Mouse (Mus musculus) forebrain, embryonic 16.5 days (tissue): ENCODE measurements around the gene Tanc1. TPM values are rescaled to one million over a fixed set of nuclear protein-coding genes. Genes with fewer than 3 reads are reported as not detected.

Experiments used
- ATAC-seq: fragments of 200-750 bp; cut with Nextera tagmentation; 2 replicates; pipeline ENCODE4 v1.8.0; 2017; ENCODE audit warnings: mild to moderate bottlenecking, moderate library complexity
- H3K27ac ChIP-seq: fragments of 300-500 bp; sonication (generic); 2 replicates; pipeline ENCODE4 v1.5.1; 2014; ENCODE audit warnings: low read length, control low read depth
- H3K27me3 ChIP-seq: fragments of 300-500 bp; sonication (generic); replicated peaks from 2 replicates; pipeline ENCODE4 v1.6.1; 2014; ENCODE audit warnings: low read length; ENCODE audit not compliant: control insufficient read depth, insufficient read depth
- H3K36me3 ChIP-seq: fragments of 300-500 bp; sonication (generic); 2 replicates; pipeline ENCODE4 v1.6.1; 2014; ENCODE audit not compliant: control insufficient read depth, insufficient read depth
- H3K4me1 ChIP-seq: fragments of 300-500 bp; sonication (generic); replicated peaks from 2 replicates; pipeline ENCODE4 v1.6.1; 2014; ENCODE audit warnings: low read length; ENCODE audit not compliant: control insufficient read depth, insufficient read depth
- H3K4me2 ChIP-seq: fragments of 300-500 bp; sonication (generic); 2 replicates; pipeline ENCODE4 v1.6.1; 2014; ENCODE audit warnings: mild to moderate bottlenecking, low read length, control low read depth
- H3K4me3 ChIP-seq: fragments of 300-500 bp; sonication (generic); replicated peaks from 2 replicates; pipeline ENCODE4 v1.5.1; 2014; ENCODE audit warnings: mild to moderate bottlenecking, low read length, control low read depth
- H3K9ac ChIP-seq: fragments of 300-500 bp; sonication (generic); replicated peaks from 2 replicates; pipeline ENCODE4 v1.6.1; 2014; ENCODE audit warnings: low read depth, low read length, control low read depth
- H3K9me3 ChIP-seq: fragments of 300-500 bp; sonication (generic); 2 replicates; pipeline ENCODE4 v1.6.1; 2016; ENCODE audit warnings: low read length; ENCODE audit not compliant: control insufficient read depth
- WGBS: fragments of 180-500 bp; shearing (Covaris S2); extraction: QIAGEN DNeasy Blood & Tissue Kit; methylation state at CpG from one replicate; pipeline ENCODE4 v1.1.7; 2014; 5-methylcytosine and 5-hydroxymethylcytosine counted together
- polyA plus RNA-seq: library from polyadenylated mRNA; unstranded; fragments of >200 nt; fragmentation: Nextera tagmentation; extraction: Ambion mirVana; gene quantifications from 2 replicates; pipeline ENCODE4 v1.2.1, GENCODE M21; 2015

Gene Tanc1
- polyA plus RNA-seq, 1 experiment from 2014 or later, result 10.7 TPM

- Histone ChIP-seq H3K4me2 (no peak overlapping the region), H3K4me3 (no peak overlapping the region), H3K9ac (no peak overlapping the region), H3K27me3 (no peaks in the 10 kb centered on the region), H3K36me3 (peaks cover 2% of the 10 kb centered on the region; the same call in 1 of the 2 replicates), H3K9me3 (no peaks in the 10 kb centered on the region), H3K27ac (no peak overlapping the region), H3K4me1 (peaks cover 12% of the 10 kb centered on the region)
- ATAC-seq, result no peak
- WGBS, result 84% methylated on average over 1 of the region's 1 CpGs
Observed at GRCm38 (mm10) chr2:59812641-59813040, 200.8 kb downstream of the Tanc1 start.

GRCm38 (mm10) chr2:59813457-59813856 is 201.6 kb downstream of the Tanc1 start:
- Histone ChIP-seq H3K9me3 (no peaks in the 10 kb centered on the region), H3K9ac (no peak overlapping the region), H3K27ac (no peak overlapping the region), H3K4me1 (peaks cover 12% of the 10 kb centered on the region), H3K4me2 (no peak overlapping the region), H3K27me3 (no peaks in the 10 kb centered on the region), H3K36me3 (peaks cover 2% of the 10 kb centered on the region; the same call in 1 of the 2 replicates), H3K4me3 (no peak overlapping the region)
- ATAC-seq, result peak; percentile 45; the same call in 1 of the 2 replicates
- WGBS, result 76% methylated on average over 13 of the region's 13 CpGs

DNA sequence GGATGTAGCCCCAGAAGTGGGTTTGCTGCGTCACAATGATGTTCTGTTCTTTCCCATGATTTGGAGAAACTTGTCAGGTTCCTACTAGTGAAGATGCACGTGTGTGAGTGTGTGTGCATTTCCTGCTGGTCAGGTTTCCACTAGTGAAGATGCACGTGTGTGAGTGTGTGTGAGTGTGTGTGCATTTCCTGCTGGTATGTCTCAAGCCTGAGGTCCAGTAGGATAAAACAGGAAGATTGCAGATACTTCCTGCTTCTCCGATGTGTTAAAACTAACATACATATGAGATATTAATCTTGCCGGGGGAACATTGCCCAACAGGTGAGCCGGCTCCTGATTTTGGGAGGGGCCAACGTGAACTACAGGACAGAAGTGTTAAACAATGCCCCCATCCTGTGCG is 203.2 kb downstream of the Tanc1 start:
- H3K27ac ChIP-seq, result no peak overlapping the region
- peaks cover 10% of the 10 kb centered on the region for H3K4me1 ChIP-seq
- no peak overlapping the region for H3K4me2 ChIP-seq
- H3K9ac ChIP-seq, result no peak overlapping the region
- H3K27me3 ChIP-seq, result no peaks in the 10 kb centered on the region
- no peaks in the 10 kb centered on the region for H3K9me3 ChIP-seq
- H3K4me3 ChIP-seq, result no peak overlapping the region
- WGBS, result 93% methylated on average over 8 of the region's 8 CpGs
- ATAC-seq, result no peak
- no peaks in the 10 kb centered on the region for H3K36me3 ChIP-seq

DNA sequence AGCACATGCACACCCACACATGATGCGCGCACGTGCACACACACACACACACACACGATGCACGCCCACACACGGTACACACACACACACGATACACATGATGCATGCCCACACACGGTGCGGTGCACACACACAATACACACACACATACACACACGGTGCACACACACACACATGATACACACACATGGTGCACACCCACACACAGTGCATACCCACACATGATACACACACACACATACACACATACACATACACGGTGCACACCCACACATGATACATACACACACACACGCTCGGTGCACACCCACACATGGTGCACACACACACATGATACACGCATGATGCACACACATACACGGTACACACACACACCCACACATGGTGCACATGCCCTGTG is 206.8 kb downstream of the Tanc1 start:
- Histone ChIP-seq H3K27me3 (no peaks in the 10 kb centered on the region), H3K4me1 (no peaks in the 10 kb centered on the region), H3K4me3 (no peak overlapping the region), H3K9me3 (no peaks in the 10 kb centered on the region), H3K4me2 (no peak overlapping the region), H3K36me3 (no peaks in the 10 kb centered on the region), H3K9ac (no peak overlapping the region), H3K27ac (no peak overlapping the region)
- WGBS, result 97% methylated on average over 15 of the region's 15 CpGs
- ATAC-seq, result peak; percentile 32; the same call in 1 of the 2 replicates

- peak; percentile 49 for ATAC-seq
- H3K4me1 ChIP-seq, result no peaks in the 10 kb centered on the region
- H3K27me3 ChIP-seq, result no peaks in the 10 kb centered on the region
- no peak overlapping the region for H3K9ac ChIP-seq
- 57% methylated on average over 6 of the region's 6 CpGs for WGBS
- no peaks in the 10 kb centered on the region for H3K9me3 ChIP-seq
- no peak overlapping the region for H3K4me2 ChIP-seq
- no peak overlapping the region for H3K4me3 ChIP-seq
- no peak overlapping the region for H3K27ac ChIP-seq
- no peaks in the 10 kb centered on the region for H3K36me3 ChIP-seq
Observed at GRCm38 (mm10) chr2:59819415-59819814, 207.6 kb downstream of the Tanc1 start.

GRCm38 (mm10) chr2:59820088-59820487 is 208.2 kb downstream of the Tanc1 start:
- H3K36me3 ChIP-seq, result no peaks in the 10 kb centered on the region
- no peaks in the 10 kb centered on the region for H3K27me3 ChIP-seq
- H3K9me3 ChIP-seq, result no peaks in the 10 kb centered on the region
- no peaks in the 10 kb centered on the region for H3K4me1 ChIP-seq
- H3K9ac ChIP-seq, result no peak overlapping the region
- ATAC-seq, result no peak
- 52% methylated on average over 15 of the region's 15 CpGs for WGBS
- no peak overlapping the region for H3K4me3 ChIP-seq
- H3K27ac ChIP-seq, result no peak overlapping the region
- H3K4me2 ChIP-seq, result no peak overlapping the region

- H3K9ac ChIP-seq, result no peak overlapping the region
- WGBS, result 86% methylated on average over 2 of the region's 2 CpGs
- H3K36me3 ChIP-seq, result no peaks in the 10 kb centered on the region
- no peaks in the 10 kb centered on the region for H3K4me1 ChIP-seq
- H3K4me3 ChIP-seq, result no peak overlapping the region
- no peak overlapping the region for H3K4me2 ChIP-seq
- no peaks in the 10 kb centered on the region for H3K27me3 ChIP-seq
- no peak for ATAC-seq
- H3K9me3 ChIP-seq, result no peaks in the 10 kb centered on the region
- no peak overlapping the region for H3K27ac ChIP-seq
Observed at GRCm38 (mm10) chr2:59821044-59821443, 209.2 kb downstream of the Tanc1 start.

GRCm38 (mm10) chr2:59824289-59824688 is 212.4 kb downstream of the Tanc1 start:
- Histone ChIP-seq H3K27me3 (no peaks in the 10 kb centered on the region), H3K36me3 (no peaks in the 10 kb centered on the region), H3K4me2 (no peak overlapping the region), H3K27ac (no peak overlapping the region), H3K4me3 (no peak overlapping the region), H3K9me3 (no peaks in the 10 kb centered on the region), H3K4me1 (peaks cover 14% of the 10 kb centered on the region), H3K9ac (no peak overlapping the region)
- ATAC-seq, result no peak
- WGBS, result 80% methylated on average over 8 of the region's 8 CpGs

DNA sequence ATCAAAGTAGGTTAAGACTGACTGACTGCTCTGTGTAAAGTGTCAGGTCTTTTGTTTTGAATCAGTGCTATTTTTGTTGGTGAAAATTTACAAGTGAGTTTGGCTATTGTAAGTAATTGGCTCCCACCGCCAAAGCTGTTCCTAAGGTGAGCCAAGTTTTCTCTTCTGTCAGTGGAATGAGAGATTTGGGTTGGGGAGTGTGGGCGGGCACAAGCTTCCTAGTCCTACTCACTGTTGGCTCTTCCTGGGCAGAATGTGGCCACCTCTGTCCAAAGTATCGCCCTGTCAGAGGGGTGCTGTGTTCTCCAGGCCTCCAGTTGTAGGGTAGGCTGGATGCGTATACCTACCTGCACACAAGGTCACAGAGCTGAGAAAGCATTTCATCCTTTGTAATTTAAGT is 213.5 kb downstream of the Tanc1 start:
- no peak for ATAC-seq
- no peaks in the 10 kb centered on the region for H3K27me3 ChIP-seq

GRCm38 (mm10) chr2:59828103-59828655 is 216.3 kb downstream of the Tanc1 start:
- Histone ChIP-seq H3K4me3 (no peak overlapping the region), H3K4me2 (no peak overlapping the region), H3K36me3 (no peaks in the 10 kb centered on the region), H3K9ac (no peak overlapping the region), H3K27ac (no peak overlapping the region), H3K9me3 (no peaks in the 10 kb centered on the region), H3K4me1 (peaks cover 24% of the 10 kb centered on the region), H3K27me3 (no peaks in the 10 kb centered on the region)
- ATAC-seq, result peak; percentile 30; the same call in 1 of the 2 replicates
- WGBS, result 42% methylated on average over 11 of the region's 11 CpGs

More for the DNA sequence above, 213.5 kb downstream of the Tanc1 start:
- H3K4me3 ChIP-seq, result no peak overlapping the region
- H3K4me2 ChIP-seq, result no peak overlapping the region
- WGBS, result 64% methylated on average over 4 of the region's 4 CpGs
- no peak overlapping the region for H3K9ac ChIP-seq
- peaks cover 23% of the 10 kb centered on the region for H3K4me1 ChIP-seq
- no peaks in the 10 kb centered on the region for H3K36me3 ChIP-seq
- H3K9me3 ChIP-seq, result no peaks in the 10 kb centered on the region
- H3K27ac ChIP-seq, result no peak overlapping the region
